14 mouse cellular contexts compared by ENCODE assay signal in genomic region chr9:65464161-65464560, GRCm38 (mm10). TPM values are rescaled to one million over a fixed set of nuclear protein-coding genes. Genes with fewer than 3 reads are reported as not detected.
DNase-seq lines count a peak whose midpoint lies in the region; ATAC-seq and TF ChIP-seq lines count a peak whose summit lies in the region.
"Had no signal": no experiment of that assay in that cellular context is flagged by ENCODE, and none has a peak within 500 bp of the region (broad histone marks: within the 10 kb centered on the region; RNA-seq: fewer than 3 reads in every experiment).

No protein-coding gene starts in this region.

- no peak overlapping the region for H3K4me2 ChIP-seq in liver, embryonic 12.5 days
- no peak overlapping the region for H3K4me2 ChIP-seq in midbrain, embryonic 13.5 days (replicated peaks)

- no peak for ATAC-seq in liver, embryonic 12.5 days
- ATAC-seq in CD4-positive, CD25-positive, alpha-beta regulatory T cell, adult 4 months = no peak
- ATAC-seq in midbrain, embryonic 13.5 days = no peak
- ATAC-seq: hindbrain, postnatal 0 days; Patski had no signal

- TF ChIP-seq POLR2A in liver, adult 2 months (IDR thresholded peaks at IDR 0.05; ENCODE audit: extremely low read depth, insufficient read depth, low read length) = no peak

- H3K79me2 ChIP-seq in liver, adult 2 months (ENCODE audit: control insufficient read depth, insufficient read depth, low read length) = no peaks in the 10 kb centered on the region; the same call in 1 of the 2 replicates

- H3K9ac ChIP-seq in liver, adult 2 months (ENCODE audit: low read depth, low read length) = no peak overlapping the region
- H3K9ac ChIP-seq in liver, embryonic 12.5 days = no peak overlapping the region
- no peak overlapping the region for H3K9ac ChIP-seq in midbrain, embryonic 13.5 days (replicated peaks)

- WGBS in liver, adult 2 months = 88% methylated on average over 6 of the region's 6 CpGs
- WGBS in liver, embryonic 12.5 days (ENCODE audit: insufficient replicate concordance) = 77% methylated on average over 6 of the region's 6 CpGs
- 96% methylated on average over 6 of the region's 6 CpGs for WGBS in midbrain, embryonic 13.5 days

- peaks cover 7% of the 10 kb centered on the region for H3K4me1 ChIP-seq in liver, adult 2 months (ENCODE audit: control insufficient read depth, insufficient read depth, low read length)
- peaks cover 33% of the 10 kb centered on the region for H3K4me1 ChIP-seq in liver, embryonic 12.5 days
- H3K4me1 ChIP-seq in midbrain, embryonic 13.5 days (replicated peaks) = peaks cover 33% of the 10 kb centered on the region

- no peaks in the 10 kb centered on the region for H3K27me3 ChIP-seq in liver, adult 2 months (ENCODE audit: control insufficient read depth, insufficient read depth, low read length)
- H3K27me3 ChIP-seq in liver, embryonic 12.5 days (replicated peaks) = no peaks in the 10 kb centered on the region
- H3K27me3 ChIP-seq in midbrain, embryonic 13.5 days = no peaks in the 10 kb centered on the region
- H3K27me3 ChIP-seq: Patski had no signal

- DNase-seq in liver, adult 2 months (ENCODE audit: extremely low read depth, low read depth, low spot score) = peak; percentile 19
- DNase-seq in Muller cell, postnatal 12 days (ENCODE audit: inconsistent ontology term) = peak; percentile 46
- peak; percentile 74 for DNase-seq in adrenal gland, postnatal 14 days
- DNase-seq in kidney, postnatal 10 days = peak; percentile 66
- no peak for DNase-seq in thymus, postnatal 14 days

- H3K9me3 ChIP-seq in liver, embryonic 12.5 days (replicated peaks) = no peaks in the 10 kb centered on the region
- no peaks in the 10 kb centered on the region for H3K9me3 ChIP-seq in midbrain, embryonic 13.5 days

- no peak overlapping the region for H3K27ac ChIP-seq in liver, adult 2 months (replicated peaks; ENCODE audit: insufficient read depth, low read depth, low read length)
- no peak overlapping the region for H3K27ac ChIP-seq in liver, embryonic 12.5 days
- H3K27ac ChIP-seq in midbrain, embryonic 13.5 days = no peak overlapping the region
- H3K27ac ChIP-seq: hindbrain, postnatal 0 days had no signal

- H3K36me3 ChIP-seq in liver, adult 2 months (ENCODE audit: control insufficient read depth, insufficient read depth, low read length) = peaks cover 5% of the 10 kb centered on the region
- H3K36me3 ChIP-seq in liver, embryonic 12.5 days = peaks cover 16% of the 10 kb centered on the region
- H3K36me3 ChIP-seq in midbrain, embryonic 13.5 days = peaks cover 31% of the 10 kb centered on the region

- TF ChIP-seq CTCF in liver, adult 2 months (IDR thresholded peaks at IDR 0.05; ENCODE audit: low read depth, low read length) = no peak

- no peak overlapping the region for H3K4me3 ChIP-seq in liver, adult 2 months (ENCODE audit: insufficient read depth, low read depth, low read length)
- no peak overlapping the region for H3K4me3 ChIP-seq in liver, embryonic 12.5 days
- no peak overlapping the region for H3K4me3 ChIP-seq in midbrain, embryonic 13.5 days (replicated peaks)

RNA-seq across cellular contexts. Expression of gene Spg21, which starts 3.4 kb away (rescaled TPM):
- 20.0 and 25.7 TPM in 2 replicates for total RNA-seq in liver, adult 2 months (2014; rRNA removed)
- 10.7 and 11.3 TPM in 2 replicates for polyA plus RNA-seq in liver, adult 2 months (2012; rRNA removed)
- polyA plus RNA-seq in liver, embryonic 12.5 days (2016; fragmentation: Nextera tagmentation; extraction: Ambion mirVana) = 29.9 and 31.1 TPM in 2 replicates
- total RNA-seq in adrenal gland, postnatal 14 days (2021) = 45.6 and 46.1 TPM in 2 replicates
- polyA plus RNA-seq in CD4-positive, CD25-positive, alpha-beta regulatory T cell, adult 4 months (2017; shearing (Covaris generic)) = 10 to 100 TPM; 76.6 to 78.9 TPM
- polyA plus RNA-seq in midbrain, embryonic 13.5 days (2015; fragmentation: Nextera tagmentation; extraction: Ambion mirVana) = 138 and 140 TPM in 2 replicates

RNA-seq across cellular contexts. Expression of gene Mtfmt, which starts 28.6 kb away (rescaled TPM):
- 5.5 and 5.8 TPM in 2 replicates for total RNA-seq in liver, adult 2 months (2014; rRNA removed)
- polyA plus RNA-seq in liver, adult 2 months (2012; rRNA removed) = 5.8 and 6.0 TPM in 2 replicates
- 11.7 and 12.9 TPM in 2 replicates for polyA plus RNA-seq in liver, embryonic 12.5 days (2016; fragmentation: Nextera tagmentation; extraction: Ambion mirVana)
- 12.3 and 14.7 TPM in 2 replicates for total RNA-seq in adrenal gland, postnatal 14 days (2021)
- 10 to 100 TPM; 29.3 to 31.7 TPM for polyA plus RNA-seq in CD4-positive, CD25-positive, alpha-beta regulatory T cell, adult 4 months (2017; shearing (Covaris generic))
- 23.4 and 24.6 TPM in 2 replicates for polyA plus RNA-seq in midbrain, embryonic 13.5 days (2015; fragmentation: Nextera tagmentation; extraction: Ambion mirVana)

RNA-seq across cellular contexts. Expression of gene Slc51b, which starts 41.4 kb away (rescaled TPM):
- total RNA-seq in liver, adult 2 months (2014; rRNA removed) = 2.9 and 3.2 TPM in 2 replicates
- 0.14 and 0.22 TPM in 2 replicates for polyA plus RNA-seq in liver, adult 2 months (2012; rRNA removed)
- 0.32 TPM in 1 of 2 replicates, not detected in the other for polyA plus RNA-seq in liver, embryonic 12.5 days (2016; fragmentation: Nextera tagmentation; extraction: Ambion mirVana)
- not detected in 2 replicates for total RNA-seq in adrenal gland, postnatal 14 days (2021)
- polyA plus RNA-seq in CD4-positive, CD25-positive, alpha-beta regulatory T cell, adult 4 months (2017; shearing (Covaris generic)) = not detected
- polyA plus RNA-seq in midbrain, embryonic 13.5 days (2015; fragmentation: Nextera tagmentation; extraction: Ambion mirVana) = not detected in 2 replicates
- total RNA-seq: gastrocnemius, postnatal 36 days; hindbrain, postnatal 0 days; left cerebral cortex, postnatal 14 days had no signal
- polyA plus RNA-seq: embryonic facial prominence, embryonic 14.5 days; hindbrain, postnatal 0 days; lung, embryonic 16.5 days had no signal

RNA-seq across cellular contexts. Expression of gene Ankdd1a, which starts 55.8 kb away (rescaled TPM):
- not detected in 2 replicates for total RNA-seq in liver, adult 2 months (2014; rRNA removed)
- not detected in 2 replicates for polyA plus RNA-seq in liver, adult 2 months (2012; rRNA removed)
- not detected in 2 replicates for polyA plus RNA-seq in liver, embryonic 12.5 days (2016; fragmentation: Nextera tagmentation; extraction: Ambion mirVana)
- total RNA-seq in adrenal gland, postnatal 14 days (2021) = 0.41 TPM in 1 of 2 replicates, not detected in the other
- under 1 TPM in 1 of 2 experiments, not detected in 1; 0.35 TPM for polyA plus RNA-seq in CD4-positive, CD25-positive, alpha-beta regulatory T cell, adult 4 months (2017; shearing (Covaris generic))
- polyA plus RNA-seq in midbrain, embryonic 13.5 days (2015; fragmentation: Nextera tagmentation; extraction: Ambion mirVana) = 0.63 and 0.72 TPM in 2 replicates
- total RNA-seq: gastrocnemius, postnatal 36 days had no signal
- polyA plus RNA-seq: embryonic facial prominence, embryonic 14.5 days; lung, embryonic 16.5 days; Patski had no signal
